Mouse (Mus musculus): ENCODE data around the gene Acads. TPM values are rescaled to one million over a fixed set of nuclear protein-coding genes. Genes with fewer than 3 reads are reported as not detected.
"Not testable (repeated sequence)": the region's sequence is repeated elsewhere in the genome, so short reads cannot be mapped to it uniquely, and the experiment has no call there.

Acads gene
- polyA plus RNA-seq (2012; rRNA removed): 220 and 241 TPM in 2 replicates

- H3K27me3 ChIP-seq (replicated peaks; ENCODE audit: control insufficient read depth, insufficient read depth, low read length): no peaks in the 10 kb centered on the region
- TF ChIP-seq CTCF (conservative IDR thresholded peaks at IDR 0.05; ENCODE audit: insufficient read depth, insufficient read length, low read depth, low read length) (no peak), POLR2A (IDR thresholded peaks at IDR 0.05; ENCODE audit: low read depth, low read length) (no peak)
- WGBS: under 1% methylated on average over 39 of the region's 39 CpGs
- H3K36me3 ChIP-seq (ENCODE audit: control insufficient read depth, insufficient read depth, low read length): no peaks in the 10 kb centered on the region
- H3K27ac ChIP-seq (ENCODE audit: insufficient read depth, low read depth, low read length): peak within 1 kb of the TSS; percentile 68
- peak within 1 kb of the TSS; percentile 91 for H3K4me3 ChIP-seq (ENCODE audit: insufficient read depth, low read depth, low read length)
- H3K4me1 ChIP-seq (ENCODE audit: control insufficient read depth, insufficient read depth, low read length): 0 out of 2 replicates have a peak, but pooled peaks cover 2% of the 10 kb centered on the region
- DNase-seq: peak; percentile 94
These were observed at the start of gene Acads for GRCm38 (mm10) chr5:115118961-115119570. Gene Acads, minus strand, starts transcription at chr5:115119346.

- peak overlapping the region; percentile 56; the same call in 1 of the 2 replicates for H3K27ac ChIP-seq (ENCODE audit: insufficient read depth, low read depth, low read length)
- H3K4me1 ChIP-seq (ENCODE audit: control insufficient read depth, insufficient read depth, low read length): peaks cover 7% of the 10 kb centered on the region
- TF ChIP-seq CTCF (conservative IDR thresholded peaks at IDR 0.05; ENCODE audit: insufficient read depth, insufficient read length, low read depth, low read length): no peak
- TF ChIP-seq POLR2A (IDR thresholded peaks at IDR 0.05; ENCODE audit: low read depth, low read length): no peak
- no peaks in the 10 kb centered on the region for H3K36me3 ChIP-seq (ENCODE audit: control insufficient read depth, insufficient read depth, low read length)
- WGBS: 34% methylated on average over 6 of the region's 6 CpGs
- peak; percentile 66 for DNase-seq
- no peaks in the 10 kb centered on the region for H3K27me3 ChIP-seq (replicated peaks; ENCODE audit: control insufficient read depth, insufficient read depth, low read length)
- H3K4me3 ChIP-seq (ENCODE audit: insufficient read depth, low read depth, low read length): no peak overlapping the region
These were observed 48.2 kb upstream of the Acads start for GRCm38 (mm10) chr5:115167396-115167795.

GRCm38 (mm10) chr5:115166815-115167194 lies 47.7 kb upstream of the Acads start:
- 61% methylated on average over 7 of the region's 7 CpGs for WGBS
- H3K27me3 ChIP-seq (replicated peaks; ENCODE audit: control insufficient read depth, insufficient read depth, low read length): no peaks in the 10 kb centered on the region
- TF ChIP-seq POLR2A (IDR thresholded peaks at IDR 0.05; ENCODE audit: low read depth, low read length): no peak
- TF ChIP-seq CTCF (conservative IDR thresholded peaks at IDR 0.05; ENCODE audit: insufficient read depth, insufficient read length, low read depth, low read length): no peak
- no peaks in the 10 kb centered on the region for H3K36me3 ChIP-seq (ENCODE audit: control insufficient read depth, insufficient read depth, low read length)
- no peak for DNase-seq
- no peak overlapping the region for H3K4me3 ChIP-seq (ENCODE audit: insufficient read depth, low read depth, low read length)
- H3K4me1 ChIP-seq (ENCODE audit: control insufficient read depth, insufficient read depth, low read length): peaks cover 7% of the 10 kb centered on the region
- peak overlapping the region; percentile 37; the same call in 1 of the 2 replicates for H3K27ac ChIP-seq (ENCODE audit: insufficient read depth, low read depth, low read length)

GRCm38 (mm10) chr5:115165895-115166814 lies 47.0 kb upstream of the Acads start:
- Histone ChIP-seq H3K27ac (ENCODE audit: insufficient read depth, low read depth, low read length) (peak overlapping the region; percentile 37; the same call in 1 of the 2 replicates), H3K36me3 (ENCODE audit: control insufficient read depth, insufficient read depth, low read length) (no peaks in the 10 kb centered on the region), H3K27me3 (replicated peaks; ENCODE audit: control insufficient read depth, insufficient read depth, low read length) (no peaks in the 10 kb centered on the region), H3K4me1 (ENCODE audit: control insufficient read depth, insufficient read depth, low read length) (peaks cover 7% of the 10 kb centered on the region), H3K4me3 (ENCODE audit: insufficient read depth, low read depth, low read length) (no peak overlapping the region)
- DNase-seq: peak; percentile 89
- TF ChIP-seq CTCF (conservative IDR thresholded peaks at IDR 0.05; ENCODE audit: insufficient read depth, insufficient read length, low read depth, low read length) (no peak), POLR2A (IDR thresholded peaks at IDR 0.05; ENCODE audit: low read depth, low read length) (no peak)
- WGBS: 50% methylated on average over 11 of the region's 11 CpGs

- H3K27ac ChIP-seq (ENCODE audit: insufficient read depth, low read depth, low read length): no peak overlapping the region
- H3K36me3 ChIP-seq (ENCODE audit: control insufficient read depth, insufficient read depth, low read length): no peaks in the 10 kb centered on the region
- no peaks in the 10 kb centered on the region for H3K27me3 ChIP-seq (replicated peaks; ENCODE audit: control insufficient read depth, insufficient read depth, low read length)
- no peak overlapping the region for H3K4me3 ChIP-seq (ENCODE audit: insufficient read depth, low read depth, low read length)
- 72% methylated on average over 9 of the region's 9 CpGs for WGBS
- no peak for DNase-seq
- peaks cover 7% of the 10 kb centered on the region for H3K4me1 ChIP-seq (ENCODE audit: control insufficient read depth, insufficient read depth, low read length)
- TF ChIP-seq POLR2A (IDR thresholded peaks at IDR 0.05; ENCODE audit: low read depth, low read length) (no peak), CTCF (conservative IDR thresholded peaks at IDR 0.05; ENCODE audit: insufficient read depth, insufficient read length, low read depth, low read length) (peak; percentile 54)
These were observed 46.2 kb upstream of the Acads start for GRCm38 (mm10) chr5:115165351-115165750.

- not testable (repeated sequence) for H3K4me1 ChIP-seq (ENCODE audit: control insufficient read depth, insufficient read depth, low read length); H3K27me3 ChIP-seq (replicated peaks; ENCODE audit: control insufficient read depth, insufficient read depth, low read length); DNase-seq; H3K27ac ChIP-seq (ENCODE audit: insufficient read depth, low read depth, low read length); H3K4me3 ChIP-seq (ENCODE audit: insufficient read depth, low read depth, low read length); H3K36me3 ChIP-seq (ENCODE audit: control insufficient read depth, insufficient read depth, low read length)
- WGBS: 72% methylated on average over 4 of the region's 4 CpGs
These were observed 45.3 kb upstream of the Acads start for GRCm38 (mm10) chr5:115164446-115164845.

- 39% methylated on average over 8 of the region's 8 CpGs for WGBS
- Histone ChIP-seq H3K4me1 (ENCODE audit: control insufficient read depth, insufficient read depth, low read length) (peaks cover 7% of the 10 kb centered on the region), H3K27me3 (replicated peaks; ENCODE audit: control insufficient read depth, insufficient read depth, low read length) (no peaks in the 10 kb centered on the region), H3K36me3 (ENCODE audit: control insufficient read depth, insufficient read depth, low read length) (no peaks in the 10 kb centered on the region), H3K4me3 (ENCODE audit: insufficient read depth, low read depth, low read length) (no peak overlapping the region), H3K27ac (ENCODE audit: insufficient read depth, low read depth, low read length) (no peak overlapping the region)
- no peak for TF ChIP-seq POLR2A (IDR thresholded peaks at IDR 0.05; ENCODE audit: low read depth, low read length)
- peak; percentile 70 for TF ChIP-seq CTCF (conservative IDR thresholded peaks at IDR 0.05; ENCODE audit: insufficient read depth, insufficient read length, low read depth, low read length)
- DNase-seq: peak; percentile 76
These were observed 44.4 kb upstream of the Acads start for GRCm38 (mm10) chr5:115163563-115163962.

GRCm38 (mm10) chr5:115161940-115162279 lies 42.8 kb upstream of the Acads start:
- H3K4me1 ChIP-seq (ENCODE audit: control insufficient read depth, insufficient read depth, low read length); H3K27me3 ChIP-seq (replicated peaks; ENCODE audit: control insufficient read depth, insufficient read depth, low read length); DNase-seq; H3K4me3 ChIP-seq (ENCODE audit: insufficient read depth, low read depth, low read length); H3K36me3 ChIP-seq (ENCODE audit: control insufficient read depth, insufficient read depth, low read length); H3K27ac ChIP-seq (ENCODE audit: insufficient read depth, low read depth, low read length): not testable (repeated sequence)
- 100% methylated on average over 1 of the region's 1 CpGs for WGBS

Data from kidney, adult 2 months (tissue).